Mouse (Mus musculus) bone marrow, adult 2 months (tissue): Measurements from ENCODE around the gene Rbm20. TPM values are rescaled to one million over a fixed set of nuclear protein-coding genes. Genes with fewer than 3 reads are reported as not detected.

Source experiments
- H3K27ac ChIP-seq: fragments of 200-500 bp; 2 replicates; pipeline ENCODE4 v1.5.1; 2012; ENCODE audit warnings: low read depth, mild to moderate bottlenecking, control low read depth, inconsistent platforms, low read length; ENCODE audit not compliant: control insufficient read depth, poor library complexity, insufficient read depth
- H3K4me1 ChIP-seq: fragments of 200-500 bp; 2 replicates; pipeline ENCODE4 v1.6.1; 2011; ENCODE audit warnings: low read length; ENCODE audit not compliant: control insufficient read depth, insufficient read depth
- H3K4me3 ChIP-seq: fragments of 200-500 bp; replicated peaks from 2 replicates; pipeline ENCODE3; 2011; ENCODE audit warnings: mild to moderate bottlenecking, low read depth, low read length, control low read depth; ENCODE audit not compliant: control insufficient read depth
- CTCF ChIP-seq: fragments of 200-500 bp; IDR thresholded peaks from 2 replicates; pipeline ENCODE4 v1.5.1; 2011; ENCODE audit warnings: low read length, control low read depth; ENCODE audit not compliant: control insufficient read depth, insufficient read depth
- POLR2A ChIP-seq: fragments of 200-500 bp; IDR thresholded peaks from 2 replicates; pipeline ENCODE4 v1.6.1; 2011; ENCODE audit warnings: low read depth, mild to moderate bottlenecking, control low read depth, low read length, borderline replicate concordance; ENCODE audit not compliant: control insufficient read depth
- WGBS: fragments of 180-500 bp; shearing (Covaris S2); methylation state at CpG from one replicate; pipeline ENCODE4 v1.1.7; 2018; 5-methylcytosine and 5-hydroxymethylcytosine counted together
- polyA plus RNA-seq: library from polyadenylated mRNA; stranded (reverse); fragments of >200 nt; gene quantifications from 2 replicates; pipeline ENCODE4 v1.2.4, GENCODE M21; 2011; ENCODE audit warnings: low replicate concordance; ENCODE audit not compliant: missing spikeins, insufficient read depth, insufficient read length

The Rbm20 gene
- polyA plus RNA-seq, 1 experiment: not detected

DNA sequence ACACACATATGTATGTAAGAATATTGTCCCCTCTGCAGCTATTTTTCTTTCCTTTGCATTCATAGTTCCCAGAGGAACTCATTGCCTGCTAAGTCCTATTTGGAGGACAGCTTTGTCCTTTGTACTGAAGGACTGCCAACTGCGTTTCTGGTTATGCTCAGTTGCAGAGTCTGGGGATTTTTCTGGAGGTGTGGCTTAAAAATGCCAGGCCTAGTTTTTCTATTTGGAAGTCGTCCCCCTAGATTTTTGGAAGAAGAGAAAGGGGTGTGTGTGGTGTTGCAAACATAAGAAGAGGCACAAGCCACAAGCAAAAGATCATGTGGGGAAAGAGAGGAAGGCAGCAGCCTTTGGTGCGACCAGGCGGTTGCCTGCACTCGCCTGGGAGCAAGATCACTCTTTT lies 220.9 kb downstream of the Rbm20 start:
- Histone ChIP-seq H3K4me1 (peaks cover 11% of the 10 kb centered on the region), H3K4me3 (no peak overlapping the region), H3K27ac (no peak overlapping the region)
- TF ChIP-seq CTCF: no peak
- no peak for TF ChIP-seq POLR2A
- 54% methylated on average over 5 of the region's 5 CpGs for WGBS

DNA sequence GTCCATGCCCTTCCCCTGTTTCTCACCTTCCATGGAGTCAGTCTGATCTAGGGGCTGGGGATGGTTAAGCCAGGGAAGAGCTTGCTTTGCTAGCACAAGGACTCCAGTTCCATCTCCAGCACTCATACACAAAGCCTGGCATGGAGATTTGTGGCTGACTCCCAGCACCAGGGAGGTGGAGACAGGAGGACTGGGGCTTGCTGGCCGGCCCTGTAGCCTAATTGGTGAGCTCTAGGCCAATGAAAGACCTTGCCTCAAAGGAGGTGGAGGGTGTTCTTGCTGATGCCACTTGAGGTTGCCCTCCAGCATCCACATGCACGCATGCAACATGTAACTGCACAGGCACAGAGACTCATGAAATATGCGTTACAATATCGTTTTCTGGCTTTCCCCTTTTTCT lies 221.4 kb downstream of the Rbm20 start:
- no peak overlapping the region for H3K27ac ChIP-seq
- H3K4me3 ChIP-seq: no peak overlapping the region
- 78% methylated on average over 4 of the region's 4 CpGs for WGBS
- H3K4me1 ChIP-seq: peaks cover 8% of the 10 kb centered on the region
- no peak for TF ChIP-seq CTCF

DNA sequence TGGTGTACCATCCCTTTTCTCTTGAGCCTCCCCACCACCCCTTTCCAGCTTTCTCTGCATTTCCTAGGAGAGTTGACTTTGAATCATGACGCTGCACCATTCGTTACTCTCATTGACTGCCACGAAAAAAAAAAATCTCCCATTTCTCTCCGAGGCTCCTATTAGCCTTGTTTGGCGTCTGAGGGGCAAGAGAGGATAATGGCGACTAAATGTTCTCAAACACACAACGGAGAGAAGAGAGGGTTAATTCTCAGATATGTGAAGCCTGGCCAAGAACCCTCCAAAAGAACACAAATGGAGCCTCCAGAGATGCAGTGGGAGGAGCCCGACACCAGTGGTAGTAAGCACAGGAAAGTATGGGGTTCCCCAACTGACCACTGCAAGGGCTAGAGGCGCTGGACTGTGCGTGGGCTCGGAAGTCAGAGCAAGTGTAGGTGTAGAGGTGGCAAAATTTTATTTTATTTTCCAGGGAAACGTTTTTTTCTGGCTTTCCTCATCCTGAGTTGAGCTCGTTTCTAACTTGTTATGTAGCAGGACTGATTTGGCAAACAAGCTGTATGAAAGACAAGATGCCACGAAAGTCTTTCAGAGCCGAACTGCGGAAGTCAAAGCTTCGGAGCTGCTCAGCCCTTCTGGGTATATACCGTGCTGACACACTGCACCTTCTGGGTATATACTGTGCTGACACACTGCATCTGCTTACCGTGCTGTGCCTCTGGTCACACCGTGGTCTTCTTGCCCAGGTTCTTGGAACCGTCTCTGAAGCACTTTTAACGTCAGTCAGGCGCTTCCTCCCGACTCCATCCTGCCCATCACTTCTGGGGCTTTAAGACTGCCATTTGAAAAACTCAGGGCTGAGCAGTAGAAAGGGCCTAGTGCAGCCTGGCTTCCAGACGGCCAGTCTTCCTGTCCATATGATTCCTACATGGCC lies 222.1 kb downstream of the Rbm20 start:
- Histone ChIP-seq H3K27ac (peak overlapping the region; percentile 5; the same call in 1 of the 2 replicates), H3K4me3 (no peak overlapping the region), H3K4me1 (peaks cover 7% of the 10 kb centered on the region)
- no peak for TF ChIP-seq CTCF
- no peak for TF ChIP-seq POLR2A
- WGBS: 79% methylated on average over 25 of the region's 25 CpGs

DNA sequence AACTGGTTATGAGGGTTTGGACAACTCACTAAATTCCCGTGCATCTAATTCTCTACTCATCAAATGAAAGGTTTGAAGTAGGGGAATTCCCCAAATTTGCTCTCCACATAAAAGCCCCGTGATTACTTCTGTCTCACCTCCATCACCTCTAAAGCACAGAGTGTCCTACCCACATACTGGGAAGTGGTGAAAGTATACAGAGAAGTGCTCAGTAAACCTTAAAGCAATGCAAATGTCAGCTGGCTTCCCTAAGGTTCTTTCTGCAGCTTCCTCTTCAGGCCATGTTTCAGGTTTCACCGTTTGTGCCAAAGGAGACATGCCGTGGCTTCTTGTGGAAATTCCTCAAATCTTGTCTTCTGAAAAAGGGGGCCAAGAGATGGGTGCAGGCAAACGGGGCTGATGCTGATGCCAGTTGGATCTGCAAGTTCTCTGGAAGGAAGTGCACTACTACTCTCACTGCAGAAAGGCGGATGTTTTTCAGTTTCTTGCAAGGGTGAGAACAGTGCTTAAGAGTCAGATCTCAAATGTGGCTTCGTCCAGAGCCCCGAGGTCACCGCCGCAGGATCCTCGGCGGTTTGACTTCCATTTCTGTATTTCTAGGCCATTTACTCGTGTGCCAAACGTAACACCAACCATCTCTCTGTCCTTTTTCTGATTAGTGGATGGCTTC lies 223.0 kb downstream of the Rbm20 start:
- WGBS: 47% methylated on average over 14 of the region's 14 CpGs

DNA sequence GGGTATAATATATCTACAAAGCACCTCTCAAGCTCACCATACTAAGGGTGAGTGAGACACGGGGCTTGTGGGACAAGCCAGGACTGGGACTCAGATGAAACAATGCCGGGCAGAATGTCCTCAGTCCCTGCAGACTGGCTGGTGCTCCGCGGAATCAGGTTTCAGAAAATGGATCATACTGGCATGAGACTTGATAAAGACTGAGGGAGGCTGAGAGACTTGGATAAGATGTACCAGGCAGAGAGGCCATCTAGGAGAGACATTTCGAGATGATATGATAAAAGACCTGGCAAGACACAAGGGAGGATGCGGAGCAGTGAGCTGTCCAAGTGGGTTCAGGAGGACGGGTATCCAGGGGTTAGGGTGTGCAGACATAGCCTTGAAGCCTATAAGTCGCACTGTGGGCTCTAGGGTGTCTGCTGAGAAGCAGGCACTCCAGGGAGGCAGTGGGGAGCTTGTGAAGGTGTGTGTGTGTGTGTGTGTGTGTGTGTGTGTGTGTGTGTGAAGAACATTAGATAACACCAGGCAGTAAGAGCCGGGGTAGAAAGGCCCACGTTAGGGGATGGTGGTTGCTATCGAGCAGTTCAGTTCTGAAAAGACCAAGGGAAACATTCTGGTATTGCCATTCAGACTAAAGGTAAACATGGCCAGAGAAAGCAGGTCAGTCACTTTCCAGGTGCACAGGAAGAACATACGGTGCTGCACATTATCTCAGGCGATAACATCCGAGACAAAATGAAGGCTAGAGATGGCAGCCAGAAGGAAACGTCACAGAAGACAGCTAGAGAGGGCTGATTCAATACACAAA lies 225.0 kb downstream of the Rbm20 start:
- no peak for TF ChIP-seq POLR2A
- TF ChIP-seq CTCF: no peak
- peaks cover 14% of the 10 kb centered on the region for H3K4me1 ChIP-seq
- peak overlapping the region; percentile 97 for H3K27ac ChIP-seq
- peak overlapping the region; percentile 14 for H3K4me3 ChIP-seq
- 31% methylated on average over 15 of the region's 15 CpGs for WGBS

More for the DNA sequence above, 223.0 kb downstream of the Rbm20 start:
- peaks cover 7% of the 10 kb centered on the region for H3K4me1 ChIP-seq
- no peak overlapping the region for H3K4me3 ChIP-seq
- H3K27ac ChIP-seq: peak overlapping the region; percentile 47
- TF ChIP-seq POLR2A (no peak), CTCF (no peak)

DNA sequence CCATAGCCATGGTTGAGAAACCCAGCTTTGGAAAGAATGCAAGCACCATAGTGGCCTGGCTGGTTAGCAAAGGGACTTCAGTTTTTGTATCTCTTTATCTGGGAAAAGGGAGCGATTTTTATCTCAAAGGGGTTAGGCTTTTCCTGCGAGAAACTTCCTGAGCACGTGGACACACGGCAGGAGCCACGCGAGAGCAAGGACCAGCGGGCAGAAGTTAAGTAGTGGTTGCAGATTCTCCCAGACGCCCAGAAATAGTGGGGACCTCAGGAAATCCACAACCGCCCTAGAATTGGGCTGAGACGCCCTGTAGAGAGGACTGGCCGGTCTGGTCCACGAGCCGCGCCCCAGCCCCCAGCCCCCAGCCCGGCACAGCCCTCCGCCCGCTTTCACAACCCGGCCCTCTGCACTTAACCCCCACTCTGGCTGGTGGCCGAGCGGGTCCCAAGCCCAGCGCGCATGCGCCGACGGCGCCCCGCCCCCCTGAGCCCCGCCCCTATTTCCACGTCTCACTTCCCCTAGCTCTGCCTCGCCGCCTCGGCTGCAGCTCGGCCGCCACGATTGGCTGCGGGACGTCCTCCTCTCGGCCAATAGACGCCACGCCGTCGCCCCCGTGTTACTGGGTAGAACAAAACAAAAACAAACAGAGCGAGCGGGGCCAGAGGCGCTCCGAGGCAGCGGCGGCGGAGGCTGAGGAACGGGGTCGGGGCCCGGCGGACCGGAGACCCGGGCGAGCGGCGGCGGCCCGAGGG lies 225.8 kb downstream of the Rbm20 start:
- WGBS: under 1% methylated on average over 61 of the region's 61 CpGs
- TF ChIP-seq POLR2A (peak; percentile 95), CTCF (no peak)
- Histone ChIP-seq H3K27ac (peak overlapping the region; percentile 97), H3K4me3 (peak overlapping the region; percentile 84), H3K4me1 (peaks cover 14% of the 10 kb centered on the region)

DNA sequence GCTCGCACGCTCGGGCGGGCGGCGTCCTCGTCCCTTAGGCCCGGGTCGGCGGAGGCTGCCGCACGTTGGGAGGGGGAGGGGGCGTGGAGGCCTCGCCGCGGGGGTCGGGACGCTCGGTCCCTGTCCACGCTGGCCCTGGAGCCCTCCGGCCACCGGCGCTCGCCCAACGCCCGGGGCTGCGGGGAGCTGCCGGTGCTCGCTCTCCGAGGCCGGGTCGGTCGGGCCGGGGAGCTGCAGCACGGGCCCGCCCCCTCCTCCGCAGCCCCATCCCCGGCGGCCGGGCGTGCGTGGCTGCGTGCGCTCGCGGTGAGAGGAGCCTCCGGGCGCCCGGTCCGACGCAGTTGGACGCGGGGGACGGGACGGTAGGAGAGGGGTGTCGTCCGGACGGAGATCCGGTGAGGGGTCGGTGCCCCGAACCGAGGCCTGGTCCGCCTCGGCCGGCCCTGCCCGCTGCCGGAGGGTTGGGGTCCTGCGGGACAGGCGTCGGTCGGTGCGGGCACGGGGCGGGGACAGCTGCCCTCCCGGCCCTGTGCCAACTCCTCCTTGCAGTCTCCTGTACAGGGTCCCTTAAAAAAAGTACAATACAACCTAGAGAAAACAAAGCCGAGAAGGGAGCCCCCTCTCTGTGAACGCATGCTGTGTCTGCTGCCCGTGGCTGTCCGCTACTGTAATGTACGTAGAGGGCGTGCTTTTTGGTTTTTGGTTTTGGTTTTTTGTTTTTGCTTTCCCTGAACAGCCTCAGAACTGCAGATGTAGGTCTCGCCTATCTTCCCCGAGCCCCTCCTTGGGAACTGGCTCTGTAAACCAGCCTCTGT lies 226.6 kb downstream of the Rbm20 start:
- H3K27ac ChIP-seq: peak overlapping the region; percentile 89
- H3K4me1 ChIP-seq: peaks cover 12% of the 10 kb centered on the region
- peak; percentile 26; the same call in 1 of the 2 replicates for TF ChIP-seq CTCF
- TF ChIP-seq POLR2A: 0 out of 2 replicates have a peak, but pooled peaks have one; percentile 21
- H3K4me3 ChIP-seq: peak overlapping the region; percentile 84
- WGBS: under 1% methylated on average over 80 of the region's 83 CpGs
